Mouse (Mus musculus): ENCODE measurements at regions not wholly inside any gene's neighbourhood (a gene's known extent, or its start where the extent isn't known, plus 50 kb on each side); places are given as distances from the start of the nearest gene placed in this dataset.

DNA sequence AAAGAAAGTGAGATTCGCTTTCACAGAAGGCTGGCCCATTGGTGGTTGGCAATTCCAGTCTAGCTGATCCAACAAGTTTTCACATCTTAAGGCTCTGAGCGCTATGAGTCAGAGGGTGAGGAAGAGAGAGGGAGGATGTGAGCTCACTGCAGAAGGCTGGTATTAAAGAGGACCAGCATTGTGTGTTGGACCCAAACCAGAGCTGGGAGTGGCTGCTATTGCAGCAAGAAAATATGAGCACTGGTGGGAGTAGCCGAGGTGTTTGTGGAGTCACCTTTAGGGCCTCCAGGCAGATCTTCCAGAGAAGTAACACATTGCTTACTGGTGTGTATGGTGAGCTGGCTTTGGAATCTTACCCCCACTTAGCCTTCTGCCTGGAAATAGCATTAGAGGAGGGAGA lies 133.6 kb downstream of the Dusp6 start:
- no peak for DNase-seq (ENCODE audit: low spot score)

DNA sequence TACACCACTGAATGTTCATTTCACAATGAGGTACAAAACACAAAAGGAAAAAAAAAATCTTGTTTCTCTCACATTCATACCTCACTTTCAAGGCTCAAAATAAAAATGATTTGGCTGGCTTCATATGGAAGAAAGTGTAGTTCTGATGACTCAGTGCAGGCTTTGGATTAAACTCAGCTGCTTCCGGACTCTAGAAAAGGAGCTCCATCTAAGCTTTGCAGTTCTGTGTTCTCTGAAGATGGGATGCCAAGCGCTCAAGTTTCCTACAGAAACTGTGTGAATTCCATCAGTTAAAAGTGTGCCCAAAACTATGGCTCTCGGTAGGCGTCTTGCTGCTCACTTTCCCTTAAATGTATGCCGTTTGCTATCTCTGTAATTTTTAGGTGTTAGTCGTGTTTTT lies 137.0 kb downstream of the Dusp6 start:
- no peaks in the 10 kb centered on the region for H3K4me1 ChIP-seq (ENCODE audit: insufficient read depth, low read depth, low read length)
- H3K9me3 ChIP-seq (replicated peaks) = peaks cover 22% of the 10 kb centered on the region
- no peak for DNase-seq (ENCODE audit: low spot score)
- H3K36me3 ChIP-seq (replicated peaks) = no peaks in the 10 kb centered on the region
- no peak for ATAC-seq (ENCODE audit: extremely low read depth, insufficient number of reproducible peaks, low FRiP score, poor library complexity, severe bottlenecking)
- H3K4me3 ChIP-seq (ENCODE audit: low read depth, low read length) = no peak overlapping the region
- TF ChIP-seq CTCF (IDR thresholded peaks at IDR 0.05; ENCODE audit: low read depth, low read length) (no peak), GATA2 (IDR thresholded peaks at IDR 0.05; ENCODE audit: borderline replicate concordance, low read depth, low read length) (no peak), TAL1 (conservative IDR thresholded peaks at IDR 0.05; ENCODE audit: low read depth, low read length) (no peak), POLR2AphosphoS5 (IDR thresholded peaks at IDR 0.05; ENCODE audit: insufficient replicate concordance, low read depth, low read length) (no peak), GATA1 (IDR thresholded peaks at IDR 0.05; ENCODE audit: borderline replicate concordance, low read length) (no peak)
- H3K27me3 ChIP-seq (ENCODE audit: insufficient read depth, low read length) = no peaks in the 10 kb centered on the region

More for the DNA sequence above, 133.6 kb downstream of the Dusp6 start:
- Histone ChIP-seq H3K36me3 (replicated peaks) (no peaks in the 10 kb centered on the region), H3K9me3 (replicated peaks) (peaks cover 26% of the 10 kb centered on the region), H3K4me1 (ENCODE audit: insufficient read depth, low read depth, low read length) (no peaks in the 10 kb centered on the region), H3K27me3 (ENCODE audit: insufficient read depth, low read length) (no peaks in the 10 kb centered on the region), H3K4me3 (ENCODE audit: low read depth, low read length) (no peak overlapping the region)
- no peak for ATAC-seq (ENCODE audit: extremely low read depth, insufficient number of reproducible peaks, low FRiP score, poor library complexity, severe bottlenecking)
- no peak for TF ChIP-seq TAL1 (conservative IDR thresholded peaks at IDR 0.05; ENCODE audit: low read depth, low read length)
- TF ChIP-seq POLR2AphosphoS5 (IDR thresholded peaks at IDR 0.05; ENCODE audit: insufficient replicate concordance, low read depth, low read length) = no peak

DNA sequence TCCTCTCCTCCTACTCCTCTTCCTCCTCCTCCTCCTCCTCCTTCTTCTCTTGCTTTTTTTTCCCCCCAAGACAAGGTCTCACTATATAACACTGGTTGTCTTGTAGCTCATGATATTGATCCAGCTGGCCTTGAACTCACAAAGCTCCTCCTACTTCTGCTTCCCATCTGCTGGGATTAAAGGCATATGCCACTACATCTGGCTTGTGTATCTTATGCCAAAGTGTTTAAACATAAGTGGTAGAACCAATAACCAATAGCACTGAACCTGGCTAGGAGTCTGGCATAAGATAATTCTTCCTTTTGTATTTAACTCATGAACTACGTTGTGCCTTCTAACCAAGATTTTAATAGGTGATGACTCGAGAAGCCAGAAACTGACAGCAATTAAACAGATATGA lies 143.7 kb downstream of the Dusp6 start:
- TF ChIP-seq GATA2 (IDR thresholded peaks at IDR 0.05; ENCODE audit: borderline replicate concordance, low read depth, low read length) = no peak
- TF ChIP-seq TAL1 (conservative IDR thresholded peaks at IDR 0.05; ENCODE audit: low read depth, low read length) = no peak
- TF ChIP-seq CTCF (IDR thresholded peaks at IDR 0.05; ENCODE audit: low read depth, low read length) = no peak
- no peak for TF ChIP-seq POLR2AphosphoS5 (IDR thresholded peaks at IDR 0.05; ENCODE audit: insufficient replicate concordance, low read depth, low read length)
- no peak for TF ChIP-seq GATA1 (IDR thresholded peaks at IDR 0.05; ENCODE audit: borderline replicate concordance, low read length)
- H3K36me3 ChIP-seq (replicated peaks) = no peaks in the 10 kb centered on the region
- no peak for DNase-seq (ENCODE audit: low spot score)
- H3K4me1 ChIP-seq (ENCODE audit: insufficient read depth, low read depth, low read length) = no peaks in the 10 kb centered on the region
- no peak overlapping the region for H3K4me3 ChIP-seq (ENCODE audit: low read depth, low read length)
- ATAC-seq (ENCODE audit: extremely low read depth, insufficient number of reproducible peaks, low FRiP score, poor library complexity, severe bottlenecking) = no peak
- H3K27me3 ChIP-seq (ENCODE audit: insufficient read depth, low read length) = no peaks in the 10 kb centered on the region
- H3K9me3 ChIP-seq (replicated peaks) = peaks cover 10% of the 10 kb centered on the region

DNA sequence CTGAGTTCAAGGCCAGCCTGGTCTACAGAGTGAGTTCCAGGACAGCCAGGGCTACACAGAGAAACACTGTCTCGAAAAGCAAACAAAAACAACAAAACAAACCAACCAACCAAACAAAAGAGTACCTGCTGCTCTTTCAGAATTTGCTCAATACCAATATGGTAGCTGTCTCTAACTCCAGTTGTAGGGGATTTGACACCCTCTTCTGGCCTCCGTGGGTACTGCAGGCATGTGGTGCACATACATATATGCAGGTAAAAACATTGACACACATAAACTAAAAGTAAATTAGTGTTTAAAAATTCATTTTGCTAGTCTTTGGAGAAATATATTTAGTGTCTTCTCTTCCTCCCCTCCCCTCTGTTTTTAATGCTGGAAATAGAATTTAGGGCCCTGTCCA lies 145.8 kb downstream of the Dusp6 start:
- ATAC-seq (ENCODE audit: extremely low read depth, insufficient number of reproducible peaks, low FRiP score, poor library complexity, severe bottlenecking) (no peak), DNase-seq (ENCODE audit: low spot score) (no peak)
- TF ChIP-seq GATA2 (IDR thresholded peaks at IDR 0.05; ENCODE audit: borderline replicate concordance, low read depth, low read length) = no peak
- no peak for TF ChIP-seq GATA1 (IDR thresholded peaks at IDR 0.05; ENCODE audit: borderline replicate concordance, low read length)
- TF ChIP-seq CTCF (IDR thresholded peaks at IDR 0.05; ENCODE audit: low read depth, low read length) = no peak
- TF ChIP-seq TAL1 (conservative IDR thresholded peaks at IDR 0.05; ENCODE audit: low read depth, low read length) = no peak
- TF ChIP-seq POLR2AphosphoS5 (IDR thresholded peaks at IDR 0.05; ENCODE audit: insufficient replicate concordance, low read depth, low read length) = no peak
- Histone ChIP-seq H3K9me3 (replicated peaks) (peaks cover 14% of the 10 kb centered on the region), H3K36me3 (replicated peaks) (no peaks in the 10 kb centered on the region), H3K4me3 (ENCODE audit: low read depth, low read length) (no peak overlapping the region), H3K4me1 (ENCODE audit: insufficient read depth, low read depth, low read length) (no peaks in the 10 kb centered on the region), H3K27me3 (ENCODE audit: insufficient read depth, low read length) (no peaks in the 10 kb centered on the region)

DNA sequence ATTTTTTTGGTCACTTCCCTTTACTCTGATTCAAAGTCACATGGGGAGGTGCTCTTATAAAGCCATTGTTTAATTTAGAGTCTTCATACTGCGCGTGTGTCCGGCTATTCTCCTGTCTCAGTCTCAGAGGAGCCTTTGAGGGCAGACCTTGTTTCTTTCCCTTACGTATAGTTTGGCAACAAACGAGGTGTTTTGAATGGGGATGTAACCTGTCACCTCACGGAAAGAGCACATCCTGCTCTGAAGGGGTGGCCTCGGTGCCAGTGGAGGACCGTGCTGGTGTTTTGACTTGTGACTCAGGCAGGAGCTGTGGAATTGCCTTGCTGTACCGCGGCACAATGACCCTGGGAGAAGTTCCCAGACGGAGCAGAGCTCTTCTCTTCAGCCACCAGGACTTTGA lies 146.7 kb downstream of the Dusp6 start:
- ATAC-seq (ENCODE audit: extremely low read depth, insufficient number of reproducible peaks, low FRiP score, poor library complexity, severe bottlenecking) = no peak
- Histone ChIP-seq H3K4me1 (ENCODE audit: insufficient read depth, low read depth, low read length) (no peaks in the 10 kb centered on the region), H3K36me3 (replicated peaks) (no peaks in the 10 kb centered on the region), H3K4me3 (ENCODE audit: low read depth, low read length) (no peak overlapping the region), H3K27me3 (ENCODE audit: insufficient read depth, low read length) (no peaks in the 10 kb centered on the region), H3K9me3 (replicated peaks) (peaks cover 17% of the 10 kb centered on the region)
- no peak for TF ChIP-seq GATA1 (IDR thresholded peaks at IDR 0.05; ENCODE audit: borderline replicate concordance, low read length)
- TF ChIP-seq GATA2 (IDR thresholded peaks at IDR 0.05; ENCODE audit: borderline replicate concordance, low read depth, low read length) = no peak
- TF ChIP-seq CTCF (IDR thresholded peaks at IDR 0.05; ENCODE audit: low read depth, low read length) = no peak
- TF ChIP-seq POLR2AphosphoS5 (IDR thresholded peaks at IDR 0.05; ENCODE audit: insufficient replicate concordance, low read depth, low read length) = no peak
- TF ChIP-seq TAL1 (conservative IDR thresholded peaks at IDR 0.05; ENCODE audit: low read depth, low read length) = no peak
- no peak for DNase-seq (ENCODE audit: low spot score)

DNA sequence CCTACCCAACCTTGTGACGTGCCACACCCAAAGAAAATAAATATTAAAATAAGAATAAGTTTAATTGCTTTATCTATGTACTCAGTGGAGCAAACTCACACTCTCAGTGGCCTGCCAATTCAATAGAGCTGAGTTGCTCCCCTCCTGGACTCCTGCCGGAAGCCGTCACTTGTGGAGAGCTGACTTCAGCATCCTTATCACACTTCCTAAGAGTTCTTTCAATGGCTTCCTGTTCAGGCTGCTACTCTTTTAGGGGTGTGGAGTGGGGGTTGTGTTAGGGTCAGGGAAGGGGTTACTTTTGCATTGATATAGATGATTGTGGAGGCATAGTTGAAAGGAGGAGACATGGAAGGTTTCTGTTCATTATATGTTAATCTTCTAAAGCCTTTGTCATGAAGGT lies 147.7 kb downstream of the Dusp6 start:
- no peak for DNase-seq (ENCODE audit: low spot score)
- peaks cover 21% of the 10 kb centered on the region for H3K9me3 ChIP-seq (replicated peaks)
- TF ChIP-seq TAL1 (conservative IDR thresholded peaks at IDR 0.05; ENCODE audit: low read depth, low read length) (no peak), GATA1 (IDR thresholded peaks at IDR 0.05; ENCODE audit: borderline replicate concordance, low read length) (no peak), POLR2AphosphoS5 (IDR thresholded peaks at IDR 0.05; ENCODE audit: insufficient replicate concordance, low read depth, low read length) (no peak), CTCF (IDR thresholded peaks at IDR 0.05; ENCODE audit: low read depth, low read length) (no peak)
- no peaks in the 10 kb centered on the region for H3K27me3 ChIP-seq (ENCODE audit: insufficient read depth, low read length)
- no peaks in the 10 kb centered on the region for H3K36me3 ChIP-seq (replicated peaks)
- no peak for ATAC-seq (ENCODE audit: extremely low read depth, insufficient number of reproducible peaks, low FRiP score, poor library complexity, severe bottlenecking)
- no peaks in the 10 kb centered on the region for H3K4me1 ChIP-seq (ENCODE audit: insufficient read depth, low read depth, low read length)
- H3K4me3 ChIP-seq (ENCODE audit: low read depth, low read length) = no peak overlapping the region

DNA sequence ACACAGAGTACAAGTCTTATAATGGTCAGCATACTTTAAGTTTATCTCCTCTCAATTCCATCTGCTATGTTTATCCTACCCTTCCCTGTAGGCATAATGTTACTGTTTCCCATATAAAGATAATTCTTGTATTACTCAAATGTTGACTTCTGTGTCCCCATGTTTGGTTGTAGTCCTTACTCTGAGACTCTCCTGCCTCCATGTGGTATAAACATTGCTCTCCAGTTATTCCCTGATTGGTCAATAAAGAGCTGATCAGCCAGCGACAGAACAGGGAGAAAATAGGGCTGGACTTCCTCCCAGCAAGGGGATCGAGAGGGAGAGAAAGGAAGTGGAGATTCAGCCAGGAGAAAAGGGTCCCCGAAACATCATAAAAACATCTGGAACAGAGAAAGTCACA lies 150.4 kb downstream of the Dusp6 start:
- no peak for DNase-seq (ENCODE audit: low spot score)
- no peaks in the 10 kb centered on the region for H3K27me3 ChIP-seq (ENCODE audit: insufficient read depth, low read length)
- H3K9me3 ChIP-seq (replicated peaks) = peaks cover 24% of the 10 kb centered on the region
- no peak for ATAC-seq (ENCODE audit: extremely low read depth, insufficient number of reproducible peaks, low FRiP score, poor library complexity, severe bottlenecking)
- no peaks in the 10 kb centered on the region for H3K4me1 ChIP-seq (ENCODE audit: insufficient read depth, low read depth, low read length)
- H3K4me3 ChIP-seq (ENCODE audit: low read depth, low read length) = no peak overlapping the region
- no peak for TF ChIP-seq POLR2AphosphoS5 (IDR thresholded peaks at IDR 0.05; ENCODE audit: insufficient replicate concordance, low read depth, low read length)
- no peak for TF ChIP-seq TAL1 (conservative IDR thresholded peaks at IDR 0.05; ENCODE audit: low read depth, low read length)
- TF ChIP-seq GATA1 (IDR thresholded peaks at IDR 0.05; ENCODE audit: borderline replicate concordance, low read length) = no peak
- no peak for TF ChIP-seq CTCF (IDR thresholded peaks at IDR 0.05; ENCODE audit: low read depth, low read length)
- no peak for TF ChIP-seq GATA2 (IDR thresholded peaks at IDR 0.05; ENCODE audit: borderline replicate concordance, low read depth, low read length)
- H3K36me3 ChIP-seq (replicated peaks) = no peaks in the 10 kb centered on the region
